Mouse (Mus musculus): ENCODE measurements around the gene Sugct.

- TF ChIP-seq CTCF (IDR thresholded peaks at IDR 0.05) (no peak), EP300 (IDR thresholded peaks at IDR 0.05; ENCODE audit: insufficient read depth, low read depth, low read length) (no peak), POLR2A (IDR thresholded peaks at IDR 0.05; ENCODE audit: insufficient read depth, low read depth, low read length) (no peak)
Observed at GRCm38 (mm10) chr13:17690686-17691085, 4.7 kb downstream of the Sugct start.
